Mouse (Mus musculus): ENCODE measurements around the gene Yod1.

Gene Yod1

GRCm38 (mm10) chr1:130769925-130770324, 52.8 kb downstream of the Yod1 start:
- DNase-seq (ENCODE audit: low read depth, low spot score), result no peak

GRCm38 (mm10) chr1:130770487-130770886, 53.4 kb downstream of the Yod1 start:
- no peak for DNase-seq (ENCODE audit: low read depth, low spot score)

- no peak for DNase-seq (ENCODE audit: low read depth, low spot score)
Observed at GRCm38 (mm10) chr1:130770981-130771494, 53.9 kb downstream of the Yod1 start.
